Mouse (Mus musculus): ENCODE results near the gene Birc5. TPM values are rescaled to one million over a fixed set of nuclear protein-coding genes. Genes with fewer than 3 reads are reported as not detected.
A peak's percentile ranks its signal among the peaks of the same experiment; 100 is the strongest.
"Not testable (repeated sequence)": the region's sequence is repeated elsewhere in the genome, so short reads cannot be mapped to it uniquely, and the experiment has no call there.

The Birc5 gene
- total RNA-seq, 2 experiments from 2014 or later = 3.7 to 4.6 TPM

DNA sequence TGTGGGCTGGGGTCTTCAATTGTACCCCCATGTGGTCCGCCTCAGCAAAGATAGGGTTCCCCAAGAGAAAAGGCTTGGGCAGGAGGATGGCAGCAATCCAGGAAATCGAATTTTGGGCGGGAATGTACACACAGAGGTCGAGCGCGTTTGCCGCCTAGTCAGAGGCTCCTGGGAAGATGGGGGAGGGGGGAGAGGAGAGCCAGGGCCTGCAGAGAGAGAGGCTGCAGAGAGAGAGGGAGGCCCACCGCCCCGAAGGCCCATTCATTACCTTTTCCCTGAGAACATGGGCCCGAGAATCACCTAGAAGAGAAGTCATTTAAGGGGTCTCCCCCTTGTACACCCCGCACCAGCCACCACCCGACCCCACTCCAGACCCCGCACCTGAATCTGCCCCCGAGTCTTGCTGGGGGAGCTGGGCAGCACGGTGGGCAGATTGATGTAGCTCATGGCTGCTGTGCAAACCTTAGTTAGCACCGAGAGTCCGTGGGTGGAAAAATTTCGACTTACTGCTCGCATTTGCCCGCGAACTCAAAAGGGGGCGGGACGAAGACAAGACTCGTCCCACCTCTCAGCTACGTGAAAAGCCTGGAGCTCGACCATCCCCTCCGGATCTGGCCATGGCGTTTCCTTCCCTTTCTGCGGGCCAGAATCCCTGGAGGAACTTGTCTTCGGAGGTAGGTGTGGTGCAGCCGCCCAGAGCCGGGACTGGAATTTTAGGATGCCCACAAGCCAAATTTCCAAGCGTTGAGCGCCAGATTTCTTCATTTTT lies 23.5 kb upstream of the Birc5 start, which contains the start of the genes Afmid and Tk1:
Afmid (plus strand) TSS at position 592 of the 769 bp plus-strand sequence.
Tk1 (minus strand) TSS at position 760 of the 769 bp plus-strand sequence.
- peak in 1 of 2 experiments; percentile 82 for DNase-seq (ENCODE audit: extremely low spot score in 1 of 2, low spot score in 2 of 2)
- intact Hi-C loops (cut with DNase I) = loop anchor here (2.0 to 5.0 kb wide), 3 partner anchors 117 to 588 kb away; no protein-coding TSS in a partner anchor

GRCm38 (mm10) chr11:117826164-117826563 lies 22.9 kb upstream of the Birc5 start:
- intact Hi-C loops (cut with DNase I) = loop anchor here (5.0 kb wide), 1 partner anchor 589 kb away; no protein-coding TSS in a partner anchor
- DNase-seq (ENCODE audit: extremely low spot score in 1 of 2, low spot score in 2 of 2) = no peak

- intact Hi-C loops (cut with DNase I) = loop anchor here (5.0 kb wide), 1 partner anchor 590 kb away; no protein-coding TSS in a partner anchor
- DNase-seq (ENCODE audit: extremely low spot score in 1 of 2, low spot score in 2 of 2) = no peak
These were observed 22.1 kb upstream of the Birc5 start for GRCm38 (mm10) chr11:117826916-117827315.

GRCm38 (mm10) chr11:117827386-117827785 lies 21.7 kb upstream of the Birc5 start:
- DNase-seq (ENCODE audit: extremely low spot score in 1 of 2, low spot score in 2 of 2) = no peak
- intact Hi-C loops (cut with DNase I) = loop anchor here (5.0 kb wide), 1 partner anchor 590 kb away; no protein-coding TSS in a partner anchor

GRCm38 (mm10) chr11:117828149-117828887 lies 20.7 kb upstream of the Birc5 start:
- DNase-seq (ENCODE audit: extremely low spot score in 1 of 2, low spot score in 2 of 2) = no peak
- intact Hi-C loops (cut with DNase I) = loop anchor here (5.0 kb wide), 1 partner anchor 591 kb away; no protein-coding TSS in a partner anchor

DNA sequence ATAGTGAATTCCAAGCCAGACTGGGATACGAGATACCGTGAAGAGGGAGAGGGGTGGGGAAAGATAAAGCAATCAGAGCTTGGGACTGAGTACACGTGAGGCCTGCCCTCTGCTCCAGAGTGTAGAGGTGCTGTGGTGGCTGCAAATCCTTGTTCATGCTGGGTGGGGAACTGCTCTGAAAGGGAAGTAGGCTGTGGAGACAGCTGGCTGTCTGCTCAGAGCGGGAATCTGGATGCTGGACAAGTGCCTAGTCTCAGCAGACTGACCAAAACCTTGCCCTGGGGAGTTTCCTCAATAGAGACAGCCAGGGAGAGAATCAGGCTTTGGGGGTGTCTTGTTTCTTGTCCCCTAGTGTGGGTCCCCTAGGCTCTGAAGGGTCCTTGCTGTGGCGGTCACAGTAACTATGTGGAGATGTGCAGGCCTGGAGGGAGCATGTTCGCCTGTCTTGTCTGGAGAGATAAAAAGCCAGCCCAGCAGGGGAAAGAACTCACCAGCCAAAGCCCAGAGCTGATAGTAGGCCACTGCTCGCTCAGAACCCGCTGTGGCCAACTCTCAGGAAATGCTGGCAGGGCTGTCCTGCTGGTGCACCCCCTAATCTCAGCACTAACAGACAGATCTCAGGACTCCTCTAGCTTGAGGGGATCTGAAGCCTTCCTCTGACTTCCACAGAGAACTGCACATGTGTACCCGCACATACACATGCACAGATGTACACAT lies 20.0 kb upstream of the Birc5 start:
- DNase-seq (ENCODE audit: extremely low spot score in 1 of 2, low spot score in 2 of 2) = peak in 1 of 2 experiments; percentile 70
- intact Hi-C loops (cut with DNase I) = loop anchor here (5.0 kb wide), 1 partner anchor 592 kb away; no protein-coding TSS in a partner anchor

DNA sequence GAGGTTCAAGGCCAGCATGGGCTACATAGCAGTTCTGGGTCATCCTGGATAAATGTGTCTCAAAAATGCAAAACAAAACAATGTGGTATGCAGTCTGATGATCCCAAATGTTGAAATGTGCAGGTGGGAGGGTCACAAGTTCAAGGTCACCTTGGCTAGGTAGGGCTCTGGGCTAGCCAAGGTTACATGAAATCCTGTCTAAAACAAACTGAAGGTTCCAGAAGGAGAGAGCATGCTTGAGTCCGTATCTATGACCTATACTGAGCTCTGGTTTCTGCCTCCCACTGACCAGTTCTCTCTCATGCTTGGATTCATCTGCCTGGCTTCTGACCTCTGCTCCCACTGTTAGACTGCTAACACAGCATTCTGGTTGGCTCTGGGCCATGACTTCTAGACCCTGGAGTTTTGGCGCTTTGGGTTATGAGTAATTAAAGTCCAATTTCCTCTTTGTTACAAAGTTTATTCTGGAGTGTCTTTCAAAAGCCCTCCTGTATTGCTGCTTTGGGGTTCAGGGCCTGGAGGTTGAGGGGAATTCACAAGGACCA lies 19.3 kb upstream of the Birc5 start:
- intact Hi-C loops (cut with DNase I) = loop anchor here (5.0 kb wide), 1 partner anchor 592 kb away; no protein-coding TSS in a partner anchor
- DNase-seq (ENCODE audit: extremely low spot score in 1 of 2, low spot score in 2 of 2) = no peak

- no peak for DNase-seq (ENCODE audit: extremely low spot score in 1 of 2, low spot score in 2 of 2)
- intact Hi-C loops (cut with DNase I) = no loop called here
These were observed 18.6 kb upstream of the Birc5 start for GRCm38 (mm10) chr11:117830401-117830800.

DNA sequence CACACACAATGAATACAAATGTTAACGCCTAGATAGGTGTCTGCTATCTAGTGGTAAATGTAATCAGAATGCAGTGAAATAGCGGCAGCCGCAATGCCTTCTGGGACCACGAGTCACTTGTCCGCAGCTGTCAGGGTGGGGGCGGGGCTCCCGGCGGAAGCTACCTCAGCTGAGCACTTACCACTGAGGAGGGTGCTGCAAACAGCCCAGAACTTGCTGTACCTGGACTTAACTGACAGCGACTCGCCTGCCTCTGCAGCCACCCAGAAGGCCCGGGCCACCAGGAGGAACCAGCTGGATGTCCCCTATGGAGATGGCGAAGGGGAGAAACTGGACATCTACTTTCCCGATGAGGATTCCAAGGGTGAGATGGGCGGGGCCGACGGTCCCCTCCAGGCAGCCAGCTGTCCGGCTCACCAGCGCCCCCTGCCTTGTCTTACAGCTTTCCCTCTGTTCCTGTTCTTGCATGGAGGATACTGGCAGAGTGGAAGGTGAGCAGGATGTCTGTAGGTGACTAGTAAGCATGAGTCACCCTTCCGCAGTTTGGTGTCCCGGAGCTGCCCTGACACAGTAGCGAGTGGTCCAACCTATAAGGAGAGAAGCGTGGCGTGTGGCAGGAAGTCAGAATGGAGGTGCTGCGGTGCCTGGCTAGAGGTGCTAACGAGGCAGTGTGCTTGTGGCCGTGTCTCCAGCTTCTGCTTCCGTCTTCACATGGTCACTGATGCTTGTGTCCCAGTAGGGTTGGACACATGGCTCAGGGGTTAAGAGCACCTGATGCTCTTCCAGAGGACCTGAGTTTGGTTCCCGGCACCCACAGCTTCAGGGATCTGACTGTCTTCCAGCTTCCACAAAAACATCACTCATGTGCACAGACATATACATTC lies 16.7 kb upstream of the Birc5 start:
- DNase-seq (ENCODE audit: extremely low spot score in 1 of 2, low spot score in 2 of 2) = peak in 1 of 2 experiments; percentile 86

DNA sequence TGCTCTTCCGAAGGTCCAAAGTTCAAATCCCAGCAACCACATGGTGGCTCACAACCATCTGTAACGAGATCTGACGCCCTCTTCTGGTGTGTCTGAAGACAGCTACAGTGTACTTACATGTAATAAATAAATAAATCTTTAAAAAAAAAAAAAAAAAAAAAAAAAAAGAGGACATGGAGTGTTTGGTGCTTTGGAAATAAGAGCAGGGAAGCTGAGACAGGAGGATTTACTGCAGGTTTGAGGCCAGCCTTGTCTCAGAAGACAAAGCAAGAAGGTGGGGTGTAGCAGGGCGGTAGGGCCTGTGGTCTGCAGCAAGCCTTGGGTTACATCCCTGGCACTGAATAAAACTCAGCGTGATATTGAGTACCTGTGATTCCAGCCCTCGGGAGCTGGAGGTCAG lies 15.5 kb upstream of the Birc5 start:
- DNase-seq (ENCODE audit: extremely low spot score in 1 of 2, low spot score in 2 of 2); intact Hi-C loops (cut with DNase I): not testable (repeated sequence)

More for the DNA sequence above, 16.7 kb upstream of the Birc5 start:
- intact Hi-C loops (cut with DNase I) = no loop called here

GRCm38 (mm10) chr11:117834086-117834485 lies 15.0 kb upstream of the Birc5 start:
- intact Hi-C loops (cut with DNase I) = no loop called here
- DNase-seq (ENCODE audit: extremely low spot score in 1 of 2, low spot score in 2 of 2) = no peak

- DNase-seq (ENCODE audit: extremely low spot score in 1 of 2, low spot score in 2 of 2) = peak in 1 of 2 experiments; percentile 62
- intact Hi-C loops (cut with DNase I) = no loop called here
These were observed 12.7 kb upstream of the Birc5 start for GRCm38 (mm10) chr11:117836306-117836705.

GRCm38 (mm10) chr11:117838572-117838971 lies 10.5 kb upstream of the Birc5 start:
- intact Hi-C loops (cut with DNase I) = no loop called here
- DNase-seq (ENCODE audit: extremely low spot score in 1 of 2, low spot score in 2 of 2) = no peak

DNA sequence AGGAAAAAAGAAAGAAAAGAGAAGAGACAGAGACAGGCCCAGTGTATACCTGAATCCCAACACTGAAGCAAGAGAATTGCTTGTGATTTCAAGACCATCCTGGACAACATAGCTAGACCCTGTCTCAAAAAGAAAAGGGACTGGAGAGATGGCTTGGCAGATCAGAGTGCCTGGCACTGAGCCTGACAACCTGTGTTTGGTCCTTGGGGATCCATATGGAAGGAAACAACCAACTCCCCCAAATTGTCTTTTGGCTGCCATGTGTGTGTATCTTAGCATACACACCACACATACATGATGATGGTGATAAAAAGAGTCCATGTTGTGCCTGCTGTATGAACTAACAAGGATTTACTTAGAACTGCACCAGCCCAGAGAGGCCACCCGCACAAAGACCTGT lies 10.0 kb upstream of the Birc5 start:
- DNase-seq (ENCODE audit: extremely low spot score in 1 of 2, low spot score in 2 of 2) = no peak
- intact Hi-C loops (cut with DNase I) = no loop called here

GRCm38 (mm10) chr11:117840910-117841309 lies 8.1 kb upstream of the Birc5 start:
- intact Hi-C loops (cut with DNase I) = no loop called here
- no peak for DNase-seq (ENCODE audit: extremely low spot score in 1 of 2, low spot score in 2 of 2)

- intact Hi-C loops (cut with DNase I) = no loop called here
- DNase-seq (ENCODE audit: extremely low spot score in 1 of 2, low spot score in 2 of 2) = no peak
These were observed 5.6 kb upstream of the Birc5 start for GRCm38 (mm10) chr11:117843434-117843833.

- no peak for DNase-seq (ENCODE audit: extremely low spot score in 1 of 2, low spot score in 2 of 2)
- intact Hi-C loops (cut with DNase I) = no loop called here
These were observed 4.1 kb upstream of the Birc5 start for GRCm38 (mm10) chr11:117844997-117845396.

GRCm38 (mm10) chr11:117845651-117846050 lies 3.4 kb upstream of the Birc5 start:
- no peak for DNase-seq (ENCODE audit: extremely low spot score in 1 of 2, low spot score in 2 of 2)
- intact Hi-C loops (cut with DNase I) = no loop called here

All from left cerebral cortex, postnatal 10 days (tissue).